Mouse (Mus musculus) right cerebral cortex, postnatal 25 days (tissue): Measurements from ENCODE around the gene Them5.

ENCODE experiments used
- DNase-seq: peaks from one replicate; pipeline ENCODE4 v3.0.0; 2022

The Them5 gene

DNA sequence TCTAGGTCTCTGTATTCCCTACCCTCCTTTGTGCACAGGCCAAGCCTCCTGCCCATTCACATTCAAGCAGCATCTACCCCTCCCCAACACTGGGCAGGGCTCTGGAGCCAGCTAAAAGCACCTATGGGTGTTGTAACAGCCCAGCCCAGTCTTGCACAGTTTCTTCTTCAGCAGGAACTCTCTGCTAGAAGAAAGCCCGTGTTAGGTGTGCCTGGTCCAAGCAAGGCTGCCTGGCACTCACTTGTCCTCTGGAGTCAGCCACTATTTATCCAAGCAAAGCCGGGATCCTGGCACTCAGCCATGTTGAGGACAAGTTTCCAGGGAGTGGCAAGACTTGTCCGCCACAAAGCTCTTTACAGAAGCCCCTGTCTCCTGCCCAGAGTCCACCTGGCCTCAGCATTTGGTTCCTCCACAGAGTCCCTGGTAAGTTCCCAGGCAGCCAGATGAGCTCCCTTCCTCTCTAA is at the start of gene Them5:
Gene Them5, plus strand, starts transcription at position 141 of the 464 bp plus-strand sequence.
- no peak for DNase-seq

- DNase-seq, result no peak
Observed at GRCm38 (mm10) chr3:94305457-94305856, 36.4 kb upstream of the Them5 start.

GRCm38 (mm10) chr3:94306975-94307374 is 34.9 kb upstream of the Them5 start:
- no peak for DNase-seq

GRCm38 (mm10) chr3:94309633-94310363 is 32.1 kb upstream of the Them5 start, which contains the start of gene Them4:
Gene Them4 (plus strand): TSS chr3:94310089.
- DNase-seq, result peak; percentile 88

- no peak for DNase-seq
Observed at GRCm38 (mm10) chr3:94310491-94310890, 31.4 kb upstream of the Them5 start.

DNA sequence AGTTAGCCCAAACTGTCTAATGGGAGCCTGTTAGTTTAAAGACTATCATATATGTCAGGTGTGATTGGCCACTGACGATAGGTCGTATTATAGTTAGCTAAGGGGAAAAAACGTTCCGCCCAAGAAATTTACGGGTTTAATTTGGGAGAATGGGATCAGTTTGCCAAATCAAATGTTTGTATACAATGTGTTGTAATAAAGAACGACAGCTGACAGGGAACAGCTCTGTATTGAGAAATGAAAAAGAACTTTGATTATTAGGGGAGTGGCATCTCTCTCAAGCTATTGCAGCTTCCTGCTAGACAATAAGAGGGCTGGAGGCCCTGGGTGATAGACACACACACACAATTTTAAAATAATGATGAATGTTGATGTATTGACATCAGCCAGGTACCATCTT is 31.0 kb upstream of the Them5 start:
- no peak for DNase-seq

DNA sequence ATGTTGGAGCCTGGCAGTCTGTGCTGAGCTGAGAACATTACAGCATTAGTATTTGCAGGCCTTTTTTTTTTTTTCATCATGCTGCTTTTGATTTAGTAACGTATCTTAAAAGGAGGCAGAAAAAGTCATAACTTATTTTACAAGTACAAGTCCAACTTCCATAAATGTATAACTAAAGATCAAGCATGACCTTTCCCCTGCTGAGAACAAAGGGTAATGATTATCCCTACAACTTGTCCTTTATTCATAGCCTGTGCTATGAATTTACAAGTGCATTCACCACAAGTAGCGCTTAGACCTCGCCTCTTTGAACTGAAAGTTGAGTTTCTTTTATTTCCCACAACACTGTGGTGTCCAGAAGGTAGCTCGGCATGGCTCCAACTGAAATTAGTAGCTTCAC is 30.5 kb upstream of the Them5 start:
- DNase-seq, result no peak

DNA sequence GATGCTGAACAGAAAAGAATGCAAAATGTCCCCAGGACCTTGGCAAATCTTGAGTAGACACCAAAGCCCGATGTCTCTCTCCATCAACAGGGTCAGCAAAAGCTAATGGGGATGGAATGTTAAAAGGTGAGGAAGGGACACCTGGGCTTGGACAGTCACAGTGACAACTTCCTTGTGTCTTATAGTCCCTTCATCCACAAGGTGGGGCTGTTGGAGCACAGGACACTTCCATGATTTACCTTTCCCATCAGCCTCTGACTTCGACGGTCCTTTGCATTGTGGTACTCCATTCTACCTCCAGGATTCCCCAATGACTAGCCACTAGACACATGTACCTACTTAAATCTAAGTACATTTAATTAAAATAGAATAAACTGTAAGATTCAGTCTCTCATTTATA is 13.2 kb upstream of the Them5 start:
- DNase-seq, result no peak

- no peak for DNase-seq
Observed at GRCm38 (mm10) chr3:94334442-94334841, 7.5 kb upstream of the Them5 start.

DNA sequence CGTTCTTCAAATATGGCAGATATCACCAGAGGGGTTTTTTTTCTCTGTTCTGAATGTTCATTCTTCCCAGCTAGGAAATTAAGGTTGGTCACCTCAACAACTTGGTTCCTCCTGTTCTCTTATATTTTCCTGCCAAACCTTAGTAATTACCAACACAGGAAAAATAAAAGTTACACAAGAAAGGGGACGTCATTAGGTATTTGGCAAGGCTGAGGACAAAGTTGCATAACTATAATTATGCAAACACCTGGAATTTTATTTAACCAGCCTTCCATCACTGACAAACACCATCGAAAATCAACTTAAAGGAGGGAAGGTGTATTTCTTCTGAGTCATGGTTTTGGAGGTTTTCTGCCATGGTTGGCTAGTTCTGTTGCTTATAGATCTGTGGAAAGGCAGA is 3.4 kb upstream of the Them5 start:
- DNase-seq, result no peak

DNA sequence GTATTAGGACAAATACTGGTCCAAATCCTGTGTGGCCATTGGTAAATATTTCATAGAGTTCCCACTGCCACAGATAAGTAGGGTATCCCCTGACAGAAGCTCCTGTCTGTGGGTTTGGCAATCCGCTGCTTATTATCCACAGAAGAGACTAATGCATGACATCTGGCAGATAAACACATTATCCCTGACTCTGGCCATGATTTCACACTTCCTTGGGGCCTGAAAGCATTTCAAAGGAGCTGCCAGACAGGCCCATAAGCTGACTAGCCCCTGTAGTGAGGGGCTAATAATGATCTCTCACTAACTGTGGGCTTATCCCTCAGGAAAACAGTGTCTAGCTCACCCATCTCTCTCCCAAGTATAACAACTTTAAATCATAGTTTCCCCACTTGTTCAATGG is 653 bp downstream of the Them5 start:
- DNase-seq, result no peak

DNA sequence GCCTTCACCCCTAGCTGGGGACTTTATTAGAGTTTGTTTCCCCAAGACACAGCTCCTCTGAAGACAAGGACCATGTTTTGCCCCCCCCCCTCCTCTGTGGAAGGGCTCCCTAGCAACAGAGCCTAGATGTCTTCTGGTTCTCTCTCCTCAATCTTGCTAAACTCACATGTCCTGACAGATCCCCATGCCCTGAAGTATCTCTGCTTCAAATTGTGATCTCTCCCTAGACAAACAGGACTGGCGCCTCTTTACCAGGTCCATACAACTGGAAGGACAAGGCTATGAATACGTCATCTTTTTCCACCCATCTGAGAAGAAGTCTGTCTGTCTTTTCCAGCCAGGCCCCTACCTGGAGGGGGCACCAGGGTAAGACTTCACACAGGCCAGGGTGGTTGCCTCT is 2.3 kb downstream of the Them5 start:
- DNase-seq, result no peak

- DNase-seq, result no peak
Observed at GRCm38 (mm10) chr3:94344897-94345296, 3.0 kb downstream of the Them5 start.

- no peak for DNase-seq
Observed at GRCm38 (mm10) chr3:94348146-94348545, 6.2 kb downstream of the Them5 start.

- DNase-seq, result no peak
Observed at GRCm38 (mm10) chr3:94360812-94361211, 18.9 kb downstream of the Them5 start.

- DNase-seq, result no peak
Observed at GRCm38 (mm10) chr3:94362138-94362537, 20.2 kb downstream of the Them5 start, which contains the start of gene C2cd4d. Gene C2cd4d (plus strand): TSS chr3:94362438.

DNA sequence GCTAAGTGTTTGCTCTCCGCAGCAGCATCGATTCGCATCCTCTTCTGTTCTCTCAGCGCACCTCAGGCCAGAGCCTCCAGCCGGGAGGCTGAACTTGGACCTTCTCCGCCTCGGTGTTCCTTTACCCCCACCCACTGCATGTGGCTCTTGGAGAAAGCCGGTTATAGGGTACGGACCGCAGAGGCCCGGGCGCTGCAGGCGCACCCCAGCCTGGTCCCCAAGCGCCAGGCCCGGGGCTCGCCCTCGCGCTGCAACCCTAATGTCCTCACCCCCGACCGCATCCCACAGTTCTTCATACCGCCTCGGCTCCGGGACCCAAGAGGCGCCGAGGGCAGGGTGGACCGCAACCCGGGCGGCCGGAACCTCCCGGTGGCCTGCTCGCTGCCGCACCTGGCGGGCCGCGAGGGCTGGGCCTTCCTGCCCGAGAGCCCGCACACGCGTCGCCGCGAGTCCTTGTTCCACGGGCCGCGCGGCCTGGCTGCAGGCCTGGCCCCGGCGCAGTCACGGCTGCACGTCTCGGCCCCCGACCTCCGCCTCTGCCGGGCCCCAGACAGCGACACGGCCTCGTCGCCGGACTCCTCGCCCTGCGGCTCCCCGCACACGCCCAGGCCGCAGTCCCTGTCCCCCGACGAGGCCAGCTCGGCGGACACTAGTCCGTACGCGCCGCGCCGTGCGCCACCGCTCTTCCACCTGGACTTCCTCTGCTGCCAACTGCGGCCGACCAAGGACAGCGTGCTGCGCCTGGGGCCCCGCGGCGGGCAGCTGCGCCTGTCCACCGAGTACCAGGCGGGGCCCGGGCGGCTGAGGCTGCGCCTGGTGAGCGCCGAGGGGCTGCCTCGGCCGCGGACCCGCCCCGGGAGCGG is 21.6 kb downstream of the Them5 start:
- peak; percentile 48 for DNase-seq

DNA sequence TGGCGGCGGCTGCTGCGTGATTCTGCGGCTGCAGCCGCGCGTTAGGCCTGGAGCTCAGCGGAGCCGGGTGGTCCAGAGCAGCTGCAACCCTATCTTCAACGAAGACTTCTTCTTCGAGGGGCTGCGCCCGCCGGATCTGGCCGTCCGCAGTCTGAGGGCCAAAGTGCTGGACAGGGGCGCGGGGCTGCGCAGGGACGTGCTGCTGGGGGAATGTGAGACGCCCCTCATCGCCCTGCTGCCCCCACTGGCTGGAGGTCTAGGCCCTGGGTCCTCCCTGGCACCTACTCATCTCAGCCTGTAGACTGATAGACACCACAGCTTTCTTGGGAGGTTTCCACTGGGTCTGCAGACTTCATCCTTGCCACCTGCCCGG is 22.2 kb downstream of the Them5 start:
- no peak for DNase-seq

DNA sequence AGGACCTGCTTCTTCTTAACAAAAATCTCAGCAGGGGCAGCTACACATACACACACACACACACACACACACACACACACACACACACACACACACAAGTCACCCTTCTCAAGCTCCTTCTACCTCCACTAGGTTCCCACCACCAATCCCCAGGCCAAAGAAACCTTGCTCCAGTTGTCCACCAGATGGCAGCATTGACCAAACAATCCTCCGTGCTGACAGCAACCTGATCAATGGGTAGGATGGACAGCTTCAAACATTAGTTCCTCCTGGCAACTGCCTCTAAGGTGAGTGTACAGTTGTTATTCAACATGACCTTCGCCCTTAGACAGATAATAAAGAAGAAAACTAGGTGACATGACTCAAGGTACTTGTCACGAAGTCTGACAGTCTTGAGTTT is 24.9 kb downstream of the Them5 start:
- DNase-seq, result peak; percentile 80

- no peak for DNase-seq
Observed at GRCm38 (mm10) chr3:94367511-94367910, 25.6 kb downstream of the Them5 start.

GRCm38 (mm10) chr3:94368631-94369030 is 26.7 kb downstream of the Them5 start:
- no peak for DNase-seq

DNA sequence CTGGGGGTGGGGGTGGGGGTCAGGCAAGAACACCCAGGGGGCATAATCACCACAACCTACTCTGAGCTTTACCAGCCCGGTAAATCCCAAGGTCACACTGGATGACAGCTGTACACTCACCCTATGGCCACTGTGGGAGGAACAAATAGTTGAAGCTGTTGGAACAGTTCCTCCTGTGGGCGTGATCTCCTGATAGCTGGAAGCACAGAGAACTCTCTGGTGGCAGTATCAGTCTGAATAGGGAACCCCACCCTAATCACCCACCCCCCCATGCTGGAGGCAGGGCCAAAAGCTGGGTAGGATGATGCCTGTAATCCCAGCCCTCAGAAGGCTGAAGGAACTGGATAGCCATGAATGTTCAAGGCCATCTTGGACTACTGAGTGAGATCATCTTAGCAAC is 27.8 kb downstream of the Them5 start:
- no peak for DNase-seq

- DNase-seq, result no peak
Observed at GRCm38 (mm10) chr3:94371637-94372036, 29.7 kb downstream of the Them5 start.

GRCm38 (mm10) chr3:94372038-94372437 is 30.1 kb downstream of the Them5 start:
- no peak for DNase-seq
